Comparison of ENCODE assay signal across 11 mouse cellular contexts in genomic region chr11:74548781-74549382, GRCm38 (mm10).
A peak's percentile ranks its signal among the peaks of the same experiment; 100 is the strongest.
DNase-seq lines count a peak whose midpoint lies in the region; ATAC-seq and TF ChIP-seq lines count a peak whose summit lies in the region.
"Had no signal": no experiment of that assay in that cellular context is flagged by ENCODE, and none has a peak within 500 bp of the region (broad histone marks: within the 10 kb centered on the region; RNA-seq: fewer than 3 reads in every experiment).

No protein-coding gene starts in this region.

- peak; percentile 31 for DNase-seq in lung, postnatal 0 days (ENCODE audit: low spot score)
- no peak for DNase-seq in lung, postnatal 25 days (ENCODE audit: low spot score)
- peak; percentile 44 for DNase-seq in embryo, embryonic 9.5 days (ENCODE audit: extremely low spot score)
- DNase-seq in ovary, adult 18-20 months (ENCODE audit: low spot score) = no peak
- no peak for DNase-seq in gastrocnemius, adult 8-10 months (ENCODE audit: low spot score in 2 of 2)
- DNase-seq: gastrocnemius, postnatal 14 days had no signal

- H3K9ac ChIP-seq in forebrain, embryonic 12.5 days = no peak overlapping the region
- H3K9ac ChIP-seq in forebrain, embryonic 13.5 days = no peak overlapping the region
- no peak overlapping the region for H3K9ac ChIP-seq in lung, postnatal 0 days (replicated peaks; ENCODE audit: low read depth)
- no peak overlapping the region for H3K9ac ChIP-seq in neural tube, embryonic 14.5 days (replicated peaks; ENCODE audit: low read depth, low read length)
- H3K9ac ChIP-seq: embryonic facial prominence, embryonic 12.5 days; hindbrain, embryonic 14.5 days had no signal

- no peak for TF ChIP-seq CTCF in lung, postnatal 0 days (IDR thresholded peaks at IDR 0.05)

- TF ChIP-seq EP300 in lung, postnatal 0 days (IDR thresholded peaks at IDR 0.05) = no peak

- 10% methylated on average over 7 of the region's 7 CpGs for WGBS in forebrain, embryonic 12.5 days
- 6% methylated on average over 7 of the region's 7 CpGs for WGBS in forebrain, embryonic 13.5 days
- 19% methylated on average over 7 of the region's 7 CpGs for WGBS in lung, postnatal 0 days
- 18% methylated on average over 7 of the region's 7 CpGs for WGBS in neural tube, embryonic 14.5 days

- H3K36me3 ChIP-seq in forebrain, embryonic 12.5 days (replicated peaks) = no peaks in the 10 kb centered on the region
- no peaks in the 10 kb centered on the region for H3K36me3 ChIP-seq in forebrain, embryonic 13.5 days (ENCODE audit: poor library complexity, severe bottlenecking)
- no peaks in the 10 kb centered on the region for H3K36me3 ChIP-seq in lung, postnatal 0 days (ENCODE audit: insufficient read depth, low read length)
- H3K36me3 ChIP-seq in neural tube, embryonic 14.5 days (ENCODE audit: control insufficient read depth, insufficient read depth, low read length) = no peaks in the 10 kb centered on the region
- H3K36me3 ChIP-seq: embryonic facial prominence, embryonic 12.5 days had no signal

- peaks cover 23% of the 10 kb centered on the region for H3K4me1 ChIP-seq in forebrain, embryonic 12.5 days
- peaks cover 23% of the 10 kb centered on the region for H3K4me1 ChIP-seq in forebrain, embryonic 13.5 days
- H3K4me1 ChIP-seq in lung, postnatal 0 days (ENCODE audit: insufficient read depth, low read depth, low read length) = peaks cover 2% of the 10 kb centered on the region; the same call in 1 of the 2 replicates
- peaks cover 4% of the 10 kb centered on the region; the same call in 1 of the 2 replicates for H3K4me1 ChIP-seq in neural tube, embryonic 14.5 days (ENCODE audit: control insufficient read depth, insufficient read depth, low read length)

- peak overlapping the region; percentile 61; the same call in 1 of the 2 replicates for H3K27ac ChIP-seq in forebrain, embryonic 12.5 days
- no peak overlapping the region for H3K27ac ChIP-seq in forebrain, embryonic 13.5 days
- H3K27ac ChIP-seq in lung, postnatal 0 days (ENCODE audit: low read length) = no peak overlapping the region
- H3K27ac ChIP-seq in neural tube, embryonic 14.5 days (ENCODE audit: low read depth, low read length) = 0 out of 2 replicates have a peak overlapping the region, but pooled peaks have one; percentile 5
- H3K27ac ChIP-seq: embryonic facial prominence, embryonic 12.5 days; hindbrain, embryonic 14.5 days had no signal

- no peak overlapping the region for H3K4me2 ChIP-seq in forebrain, embryonic 12.5 days
- H3K4me2 ChIP-seq in forebrain, embryonic 13.5 days = no peak overlapping the region
- H3K4me2 ChIP-seq in lung, postnatal 0 days (replicated peaks; ENCODE audit: low read depth, low read length) = no peak overlapping the region
- H3K4me2 ChIP-seq in neural tube, embryonic 14.5 days (ENCODE audit: low read depth, low read length) = no peak overlapping the region
- H3K4me2 ChIP-seq: embryonic facial prominence, embryonic 12.5 days; hindbrain, embryonic 14.5 days had no signal

- no peaks in the 10 kb centered on the region for H3K9me3 ChIP-seq in forebrain, embryonic 12.5 days
- H3K9me3 ChIP-seq in forebrain, embryonic 13.5 days (replicated peaks) = no peaks in the 10 kb centered on the region
- H3K9me3 ChIP-seq in lung, postnatal 0 days (ENCODE audit: low read length) = no peaks in the 10 kb centered on the region
- H3K9me3 ChIP-seq in neural tube, embryonic 14.5 days (ENCODE audit: control insufficient read depth, low read length) = no peaks in the 10 kb centered on the region
- H3K9me3 ChIP-seq: embryonic facial prominence, embryonic 12.5 days had no signal

- H3K4me3 ChIP-seq in forebrain, embryonic 12.5 days (replicated peaks) = no peak overlapping the region
- H3K4me3 ChIP-seq in forebrain, embryonic 13.5 days = no peak overlapping the region
- H3K4me3 ChIP-seq in lung, postnatal 0 days (ENCODE audit: low read depth, low read length) = no peak overlapping the region
- no peak overlapping the region for H3K4me3 ChIP-seq in neural tube, embryonic 14.5 days (ENCODE audit: low read depth, low read length)
- H3K4me3 ChIP-seq: embryonic facial prominence, embryonic 12.5 days had no signal

- no peaks in the 10 kb centered on the region for H3K27me3 ChIP-seq in forebrain, embryonic 12.5 days
- no peaks in the 10 kb centered on the region for H3K27me3 ChIP-seq in forebrain, embryonic 13.5 days
- no peaks in the 10 kb centered on the region for H3K27me3 ChIP-seq in lung, postnatal 0 days (replicated peaks; ENCODE audit: insufficient read depth, low read length)
- H3K27me3 ChIP-seq in neural tube, embryonic 14.5 days (ENCODE audit: control insufficient read depth, insufficient read depth, low read length) = no peaks in the 10 kb centered on the region
- H3K27me3 ChIP-seq: embryonic facial prominence, embryonic 12.5 days had no signal

- peak; percentile 28; the same call in 1 of the 2 replicates for ATAC-seq in forebrain, embryonic 12.5 days (ENCODE audit: low FRiP score)
- no peak for ATAC-seq in forebrain, embryonic 13.5 days
- no peak for ATAC-seq in lung, postnatal 0 days
- ATAC-seq in neural tube, embryonic 14.5 days (ENCODE audit: low read depth) = no peak

Comparison
In these comparisons a context has a peak if more than half of its experiments do, and no peak if none do; other contexts are left out.
1. H3K27ac ChIP-seq: peak in forebrain, embryonic 12.5 days (single experiment) and neural tube, embryonic 14.5 days (single experiment); none in forebrain, embryonic 13.5 days (single experiment) and lung, postnatal 0 days (single experiment).
2. DNase-seq: peak in lung, postnatal 0 days (single experiment) and embryo, embryonic 9.5 days (single experiment); none in lung, postnatal 25 days (single experiment), ovary, adult 18-20 months (single experiment) and gastrocnemius, adult 8-10 months (0 of 2).